Mouse (Mus musculus) neural tube, embryonic 11.5 days (tissue): Measurements from ENCODE around the gene Gm17651. TPM values are rescaled to one million over a fixed set of nuclear protein-coding genes. Genes with fewer than 3 reads are reported as not detected.

Source experiments
- ATAC-seq: fragments of 200-750 bp; cut with Nextera tagmentation; 2 replicates; pipeline ENCODE4 v1.8.0; 2017; ENCODE audit warnings: moderate number of reproducible peaks, mild to moderate bottlenecking, moderate TSS enrichment, moderate library complexity; ENCODE audit not compliant: insufficient read depth, low FRiP score, low TSS enrichment
- DNase-seq: peaks from one replicate; pipeline ENCODE4 v3.0.0-alpha.2; 2015; ENCODE audit warnings: low spot score
- H3K27ac ChIP-seq: fragments of 300-500 bp; sonication (generic); 2 replicates; pipeline ENCODE4 v1.5.1; 2014; ENCODE audit warnings: low read depth, mild to moderate bottlenecking, low read length
- H3K27me3 ChIP-seq: fragments of 300-500 bp; sonication (generic); 2 replicates; pipeline ENCODE4 v1.6.1; 2014; ENCODE audit warnings: mild to moderate bottlenecking, low read length, mixed read lengths; ENCODE audit not compliant: control insufficient read depth, insufficient read depth
- H3K36me3 ChIP-seq: fragments of 300-500 bp; sonication (generic); 2 replicates; pipeline ENCODE4 v1.6.1; 2014; ENCODE audit warnings: mild to moderate bottlenecking, low read length, moderate library complexity, mixed read lengths; ENCODE audit not compliant: control insufficient read depth, insufficient read depth
- H3K4me1 ChIP-seq: fragments of 300-500 bp; sonication (generic); 2 replicates; pipeline ENCODE4 v1.6.1; 2014; ENCODE audit warnings: low read length, mixed read lengths; ENCODE audit not compliant: control insufficient read depth, insufficient read depth
- H3K4me2 ChIP-seq: fragments of 300-500 bp; sonication (generic); 2 replicates; pipeline ENCODE4 v1.6.1; 2014; ENCODE audit warnings: low read depth, mild to moderate bottlenecking, moderate library complexity
- H3K4me3 ChIP-seq: fragments of 300-500 bp; sonication (generic); 2 replicates; pipeline ENCODE4 v1.5.1; 2014; ENCODE audit warnings: low read depth, low read length
- H3K9ac ChIP-seq: fragments of 300-500 bp; sonication (generic); 2 replicates; pipeline ENCODE4 v1.6.1; 2014; ENCODE audit warnings: mild to moderate bottlenecking, low read length
- H3K9me3 ChIP-seq: fragments of 300-500 bp; sonication (generic); 2 replicates; pipeline ENCODE4 v1.6.1; 2016; ENCODE audit warnings: low read length; ENCODE audit not compliant: control insufficient read depth
- WGBS: fragments of 180-500 bp; shearing (Covaris S2); extraction: QIAGEN DNeasy Blood & Tissue Kit; methylation state at CpG from one replicate; pipeline ENCODE4 v1.1.7; 2014; 5-methylcytosine and 5-hydroxymethylcytosine counted together
- polyA plus RNA-seq: library from polyadenylated mRNA; unstranded; fragments of >200 nt; fragmentation: Nextera tagmentation; extraction: Ambion mirVana; gene quantifications from 2 replicates; pipeline ENCODE4 v1.2.1, GENCODE M21; 2014

The Gm17651 gene
- polyA plus RNA-seq, 1 experiment from 2014 or later, result not detected

GRCm38 (mm10) chr3:97651604-97652003, 22.9 kb downstream of the Gm17651 start:
- DNase-seq (no peak), ATAC-seq (no peak)
- Histone ChIP-seq H3K36me3 (no peaks in the 10 kb centered on the region), H3K27me3 (no peaks in the 10 kb centered on the region), H3K9ac (no peak overlapping the region), H3K4me3 (no peak overlapping the region), H3K4me2 (no peak overlapping the region), H3K9me3 (no peaks in the 10 kb centered on the region), H3K27ac (no peak overlapping the region), H3K4me1 (no peaks in the 10 kb centered on the region)
- WGBS, result 85% methylated on average over 10 of the region's 10 CpGs

- Histone ChIP-seq H3K27ac (no peak overlapping the region), H3K4me3 (no peak overlapping the region), H3K9me3 (no peaks in the 10 kb centered on the region), H3K4me2 (no peak overlapping the region), H3K9ac (no peak overlapping the region), H3K4me1 (no peaks in the 10 kb centered on the region), H3K27me3 (no peaks in the 10 kb centered on the region), H3K36me3 (no peaks in the 10 kb centered on the region)
- DNase-seq, result no peak
- no peak for ATAC-seq
- 79% methylated on average over 6 of the region's 6 CpGs for WGBS
Measured at GRCm38 (mm10) chr3:97649469-97649868, 25.0 kb downstream of the Gm17651 start.

- DNase-seq (no peak), ATAC-seq (no peak)
- Histone ChIP-seq H3K27me3 (no peaks in the 10 kb centered on the region), H3K4me3 (no peak overlapping the region), H3K9ac (no peak overlapping the region), H3K4me1 (no peaks in the 10 kb centered on the region), H3K36me3 (no peaks in the 10 kb centered on the region), H3K9me3 (no peaks in the 10 kb centered on the region), H3K4me2 (no peak overlapping the region), H3K27ac (no peak overlapping the region)
- 61% methylated on average over 3 of the region's 3 CpGs for WGBS
Measured at GRCm38 (mm10) chr3:97649022-97649421, 25.5 kb downstream of the Gm17651 start.

GRCm38 (mm10) chr3:97648518-97648917, 26.0 kb downstream of the Gm17651 start:
- no peaks in the 10 kb centered on the region for H3K36me3 ChIP-seq
- no peak for DNase-seq
- no peaks in the 10 kb centered on the region for H3K4me1 ChIP-seq
- WGBS, result 47% methylated on average over 1 of the region's 1 CpGs
- H3K9me3 ChIP-seq, result no peaks in the 10 kb centered on the region
- no peaks in the 10 kb centered on the region for H3K27me3 ChIP-seq
- ATAC-seq, result no peak
- no peak overlapping the region for H3K4me3 ChIP-seq
- H3K4me2 ChIP-seq, result no peak overlapping the region
- H3K9ac ChIP-seq, result no peak overlapping the region
- no peak overlapping the region for H3K27ac ChIP-seq

GRCm38 (mm10) chr3:97642001-97642400, 32.5 kb downstream of the Gm17651 start:
- Histone ChIP-seq H3K9ac (no peak overlapping the region), H3K4me2 (no peak overlapping the region), H3K27me3 (no peaks in the 10 kb centered on the region), H3K9me3 (no peaks in the 10 kb centered on the region), H3K4me3 (no peak overlapping the region), H3K36me3 (no peaks in the 10 kb centered on the region), H3K4me1 (no peaks in the 10 kb centered on the region), H3K27ac (no peak overlapping the region)
- ATAC-seq (no peak), DNase-seq (no peak)
- WGBS, result 91% methylated on average over 9 of the region's 9 CpGs

- Histone ChIP-seq H3K27me3 (no peaks in the 10 kb centered on the region), H3K4me1 (no peaks in the 10 kb centered on the region), H3K4me2 (no peak overlapping the region), H3K4me3 (no peak overlapping the region), H3K9ac (no peak overlapping the region), H3K9me3 (no peaks in the 10 kb centered on the region), H3K36me3 (no peaks in the 10 kb centered on the region), H3K27ac (no peak overlapping the region)
- 90% methylated on average over 4 of the region's 4 CpGs for WGBS
- ATAC-seq, result no peak
- no peak for DNase-seq
Measured at GRCm38 (mm10) chr3:97641396-97641795, 33.1 kb downstream of the Gm17651 start.

- DNase-seq, result no peak
- 88% methylated on average over 3 of the region's 3 CpGs for WGBS
- no peak for ATAC-seq
Measured at GRCm38 (mm10) chr3:97634288-97634761, 40.2 kb downstream of the Gm17651 start.

GRCm38 (mm10) chr3:97633456-97633855, 41.0 kb downstream of the Gm17651 start:
- DNase-seq, result no peak
- Histone ChIP-seq H3K4me2 (no peak overlapping the region), H3K36me3 (no peaks in the 10 kb centered on the region)

More at GRCm38 (mm10) chr3:97634288-97634761, 40.2 kb downstream of the Gm17651 start:
- Histone ChIP-seq H3K36me3 (no peaks in the 10 kb centered on the region), H3K27ac (no peak overlapping the region), H3K4me2 (no peak overlapping the region), H3K9ac (no peak overlapping the region), H3K4me3 (no peak overlapping the region), H3K9me3 (no peaks in the 10 kb centered on the region), H3K27me3 (no peaks in the 10 kb centered on the region), H3K4me1 (no peaks in the 10 kb centered on the region)

GRCm38 (mm10) chr3:97631258-97631860, 43.1 kb downstream of the Gm17651 start:
- H3K27me3 ChIP-seq, result no peaks in the 10 kb centered on the region
- H3K4me3 ChIP-seq, result no peak overlapping the region
- H3K9ac ChIP-seq, result no peak overlapping the region
- 89% methylated on average over 8 of the region's 8 CpGs for WGBS
- DNase-seq, result no peak
- H3K27ac ChIP-seq, result no peak overlapping the region
- no peaks in the 10 kb centered on the region for H3K9me3 ChIP-seq
- no peaks in the 10 kb centered on the region for H3K36me3 ChIP-seq
- peaks cover 3% of the 10 kb centered on the region; the same call in 1 of the 2 replicates for H3K4me1 ChIP-seq
- H3K4me2 ChIP-seq, result no peak overlapping the region
- ATAC-seq, result no peak

More at GRCm38 (mm10) chr3:97633456-97633855, 41.0 kb downstream of the Gm17651 start:
- Histone ChIP-seq H3K27ac (no peak overlapping the region), H3K9ac (no peak overlapping the region), H3K9me3 (no peaks in the 10 kb centered on the region), H3K27me3 (no peaks in the 10 kb centered on the region), H3K4me1 (peaks cover 3% of the 10 kb centered on the region; the same call in 1 of the 2 replicates), H3K4me3 (no peak overlapping the region)
- WGBS, result 81% methylated on average over 4 of the region's 4 CpGs
- no peak for ATAC-seq
